Mouse (Mus musculus): ENCODE data around the gene Upf1.

Upf1 gene

DNA sequence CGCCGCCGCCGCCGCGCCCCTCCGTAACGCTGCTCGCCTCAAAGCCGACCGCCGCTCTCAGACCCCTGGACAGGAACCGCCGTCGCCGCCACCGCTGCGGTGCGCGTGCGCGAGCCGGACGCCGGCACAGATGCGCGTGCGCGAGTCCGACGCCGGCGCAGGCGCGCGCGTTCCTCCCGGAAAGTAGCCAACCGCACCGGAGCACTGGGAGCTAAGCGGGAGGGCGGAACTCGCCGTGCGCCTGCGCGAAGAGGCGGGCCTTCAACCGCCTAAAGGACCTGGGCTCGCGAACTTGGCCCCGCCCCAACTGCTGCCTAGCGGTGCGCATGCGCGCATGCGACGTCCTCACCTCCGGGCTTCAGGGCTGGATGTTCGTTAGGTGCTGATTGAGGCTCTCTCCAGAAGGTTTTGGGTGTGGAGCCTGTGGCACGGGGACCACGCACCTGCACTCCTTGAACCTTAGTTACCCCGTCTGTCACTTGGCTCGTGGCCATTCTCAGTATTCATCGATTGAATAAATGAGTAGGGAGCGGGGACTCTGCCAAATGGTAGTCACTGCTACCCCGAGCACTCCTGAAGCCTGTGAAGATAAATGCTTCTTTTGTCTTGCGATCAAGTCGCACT lies at the start of gene Upf1:
Gene Upf1 (minus strand): TSS at position 85 of the 624 bp plus-strand sequence.
- peak; percentile 98 to 99 for DNase-seq (ENCODE audit: low spot score in 2 of 2)

DNA sequence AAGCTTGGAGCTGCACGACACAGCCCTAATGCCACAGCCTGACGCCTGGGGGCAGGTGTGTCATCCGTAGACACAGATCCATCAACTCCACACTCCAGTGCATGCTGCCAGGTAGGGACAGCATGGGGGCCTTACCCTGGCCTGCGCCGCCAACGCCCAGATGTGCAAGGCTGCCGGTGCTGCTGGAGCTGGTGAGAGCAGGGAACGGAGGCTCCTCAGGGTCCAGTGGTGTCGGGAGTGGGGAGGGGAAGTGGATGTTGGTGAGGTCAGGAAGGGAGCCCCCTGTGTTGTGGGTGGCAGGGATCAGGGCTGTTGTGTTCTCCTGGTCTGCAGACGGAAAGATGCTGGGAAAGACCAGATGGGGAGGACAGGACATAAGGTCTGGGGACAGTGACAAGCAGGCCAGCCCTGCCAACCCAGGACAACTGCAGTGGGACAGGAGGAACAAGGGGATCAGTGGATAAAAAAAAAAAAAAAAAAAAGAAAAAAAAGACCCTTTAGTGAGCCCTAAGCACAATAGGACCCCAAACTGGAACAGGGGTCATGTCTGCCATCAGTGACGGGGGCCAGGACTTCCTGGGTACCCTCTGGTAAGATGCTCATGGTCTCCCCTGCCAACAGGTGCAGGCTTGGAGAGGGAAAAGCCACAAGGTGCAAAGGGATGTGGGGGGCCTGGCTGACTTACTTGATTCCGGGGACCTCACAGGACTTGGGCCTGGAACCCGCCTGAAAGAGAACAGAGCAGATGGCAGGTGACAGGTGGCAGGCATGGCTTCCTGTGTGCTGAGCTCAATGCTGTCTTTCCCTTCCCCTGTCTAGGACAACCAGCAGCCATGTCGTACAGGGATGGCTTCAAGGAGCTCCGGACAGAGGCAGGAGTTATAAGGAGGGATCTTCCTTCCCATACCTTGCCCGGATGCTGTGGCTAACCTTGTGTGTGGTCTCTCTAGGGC lies 44.8 kb upstream of the Upf1 start:
- DNase-seq (ENCODE audit: low spot score in 2 of 2): no peak

GRCm38 (mm10) chr8:70396184-70396583 lies 43.1 kb upstream of the Upf1 start:
- no peak for DNase-seq (ENCODE audit: low spot score in 2 of 2)

DNA sequence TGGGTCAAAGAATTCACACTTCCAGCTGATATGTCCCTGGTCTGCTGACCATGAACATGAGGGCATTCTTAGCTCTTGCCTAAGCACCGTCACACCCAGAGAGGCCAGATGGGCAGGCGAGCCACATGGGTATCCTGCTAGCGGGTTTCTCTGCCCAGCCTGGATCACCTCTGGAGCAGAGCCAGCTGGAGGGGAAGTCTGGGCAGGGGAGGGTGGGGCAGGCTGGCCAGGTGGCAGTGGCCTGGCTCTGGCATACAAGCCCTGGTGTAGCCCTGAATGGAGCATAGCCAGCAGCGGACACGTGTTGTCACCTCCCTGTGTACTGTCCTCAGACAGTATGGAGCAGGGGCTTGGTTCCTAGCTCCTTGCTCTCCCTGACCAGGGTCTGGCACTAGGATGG lies 42.6 kb upstream of the Upf1 start:
- no peak for DNase-seq (ENCODE audit: low spot score in 2 of 2)

GRCm38 (mm10) chr8:70394269-70394998 lies 41.4 kb upstream of the Upf1 start:
- no peak for DNase-seq (ENCODE audit: low spot score in 2 of 2)

DNA sequence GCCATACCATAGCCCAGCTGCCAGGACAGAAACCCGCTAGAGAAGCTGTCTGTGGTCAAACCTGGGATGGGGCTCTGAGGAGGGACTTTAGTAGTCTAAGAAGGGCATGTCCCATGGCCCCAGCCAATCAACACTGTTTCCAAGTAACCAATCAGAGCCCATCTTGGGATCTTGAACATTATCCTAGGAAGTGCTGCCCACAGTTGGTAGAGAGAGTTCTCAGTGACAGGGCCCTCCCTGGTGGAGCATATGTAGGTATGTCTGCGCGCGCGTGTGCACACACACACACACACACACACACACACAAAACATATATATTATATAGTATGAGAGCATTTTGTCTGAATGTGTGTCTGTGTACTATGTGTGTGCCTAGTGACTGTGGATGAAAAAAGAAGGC lies 40.0 kb upstream of the Upf1 start:
- DNase-seq (ENCODE audit: low spot score in 2 of 2): no peak

DNA sequence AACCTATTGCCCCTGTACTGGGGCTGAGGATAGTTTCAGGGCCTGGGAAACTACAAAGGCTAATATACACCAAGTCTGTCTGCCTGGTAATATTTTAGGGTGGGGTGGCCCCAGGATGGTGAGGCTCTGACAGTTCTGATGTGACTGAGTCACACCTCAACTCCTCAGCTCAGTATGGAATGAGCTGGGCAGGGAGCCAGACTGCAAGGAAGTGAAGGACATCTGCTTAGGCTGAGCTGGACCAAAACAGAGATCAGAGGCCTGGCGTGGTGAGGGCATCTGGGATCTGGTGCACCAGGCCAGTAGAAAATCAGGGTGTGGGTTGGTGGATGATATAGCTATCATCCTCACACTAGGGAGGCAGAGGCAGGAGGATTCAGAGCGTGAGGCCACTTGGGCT lies 36.6 kb upstream of the Upf1 start:
- no peak for DNase-seq (ENCODE audit: low spot score in 2 of 2)

DNA sequence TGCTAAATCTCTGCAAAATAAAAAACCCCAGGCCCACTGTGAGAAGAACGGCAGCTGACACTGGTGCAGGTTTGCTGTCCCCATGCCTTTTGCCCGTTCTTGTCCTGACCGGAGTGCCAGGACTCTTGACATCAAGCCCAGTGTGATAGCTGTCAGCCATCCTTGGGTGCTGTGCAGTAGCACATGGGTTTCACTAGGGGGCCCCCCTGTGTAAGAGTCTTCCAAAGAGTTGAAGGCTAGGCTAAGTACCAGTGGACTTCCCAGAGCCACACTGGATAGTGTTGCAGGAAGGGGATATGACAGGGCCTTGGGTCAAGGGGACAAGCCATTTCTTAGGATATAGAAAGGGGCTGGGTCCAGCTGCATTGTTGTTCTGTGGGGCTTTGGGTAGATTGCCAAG lies 30.2 kb upstream of the Upf1 start:
- DNase-seq (ENCODE audit: low spot score in 2 of 2): peak; percentile 55 to 72

- DNase-seq (ENCODE audit: low spot score in 2 of 2): no peak
These were observed 27.0 kb upstream of the Upf1 start for GRCm38 (mm10) chr8:70380069-70380468.

- no peak for DNase-seq (ENCODE audit: low spot score in 2 of 2)
These were observed 24.0 kb upstream of the Upf1 start for GRCm38 (mm10) chr8:70377049-70377448.

DNA sequence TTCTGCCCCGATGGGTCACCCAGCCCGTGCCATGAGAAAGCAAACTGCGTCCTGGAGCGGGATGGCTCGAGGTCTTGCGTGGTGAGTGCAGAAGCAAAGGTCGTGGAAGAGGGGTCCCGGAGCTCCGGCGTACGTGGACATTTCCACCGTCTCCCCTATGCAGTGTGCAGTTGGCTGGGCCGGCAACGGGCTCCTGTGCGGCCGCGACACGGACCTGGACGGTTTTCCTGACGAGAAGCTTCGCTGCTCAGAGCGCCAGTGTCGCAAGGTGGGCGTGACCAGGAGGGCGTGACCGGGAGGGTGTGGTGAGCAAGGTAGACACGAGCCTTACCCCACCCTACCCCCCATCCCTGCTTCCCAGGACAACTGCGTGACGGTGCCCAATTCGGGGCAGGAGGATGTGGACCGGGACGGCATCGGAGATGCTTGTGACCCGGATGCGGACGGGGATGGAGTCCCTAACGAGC lies 23.2 kb upstream of the Upf1 start:
- no peak for DNase-seq (ENCODE audit: low spot score in 2 of 2)

DNA sequence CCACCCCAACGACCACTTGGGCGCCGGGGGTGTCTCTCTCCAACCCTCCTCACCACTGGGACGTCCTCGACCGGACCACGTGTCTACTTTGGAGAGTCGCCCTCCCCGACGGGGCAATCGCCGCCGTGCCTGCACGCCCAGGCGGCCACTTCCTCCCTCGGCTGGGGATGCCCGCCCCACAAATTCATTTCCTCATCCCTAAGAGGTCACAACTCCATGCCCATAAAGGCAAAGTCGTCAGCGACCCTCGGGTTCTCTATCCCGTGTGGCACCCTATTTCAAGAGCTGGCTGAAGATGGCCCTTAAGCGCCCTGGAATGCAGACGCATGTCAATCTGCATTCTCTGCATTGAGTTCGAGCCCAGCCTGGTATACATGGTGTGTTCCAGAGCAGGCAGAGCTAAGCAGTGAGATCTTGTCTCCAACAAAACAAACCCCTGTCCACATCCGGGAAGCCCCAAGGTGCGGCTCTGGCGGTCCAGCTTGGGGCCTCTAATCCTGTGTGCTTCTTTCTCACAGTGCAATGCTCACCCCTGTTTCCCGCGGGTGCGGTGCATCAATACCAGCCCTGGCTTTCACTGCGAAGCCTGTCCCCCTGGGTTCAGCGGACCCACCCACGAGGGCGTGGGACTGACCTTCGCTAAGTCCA lies 22.3 kb upstream of the Upf1 start:
- no peak for DNase-seq (ENCODE audit: low spot score in 2 of 2)

DNA sequence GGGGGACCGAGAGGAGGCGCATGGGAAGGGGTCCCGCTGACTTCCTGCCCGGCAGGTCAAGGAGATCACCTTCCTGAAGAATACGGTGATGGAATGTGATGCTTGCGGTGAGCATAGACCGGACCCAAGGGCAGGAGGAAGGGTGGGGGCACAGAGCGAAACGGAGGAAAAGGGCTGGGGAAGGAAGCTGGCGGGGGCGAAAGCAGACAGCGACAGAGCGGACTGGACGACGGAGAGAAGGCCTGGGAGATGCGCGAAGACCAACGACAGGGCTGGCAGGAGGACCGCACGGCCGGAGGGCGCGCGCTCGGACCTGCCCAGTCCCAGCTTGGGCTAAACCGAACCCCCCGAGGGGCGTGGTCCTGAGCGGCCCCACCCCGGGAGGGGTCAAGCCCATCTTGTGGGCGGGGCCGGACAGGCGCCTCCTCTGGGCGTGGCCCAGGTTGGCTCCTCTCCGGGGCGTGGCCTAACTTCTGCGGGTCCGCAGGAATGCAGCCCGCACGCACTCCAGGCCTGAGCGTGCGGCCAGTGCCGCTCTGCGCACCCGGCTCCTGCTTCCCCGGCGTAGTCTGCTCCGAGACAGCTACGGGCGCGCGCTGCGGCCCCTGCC lies 21.3 kb upstream of the Upf1 start:
- DNase-seq (ENCODE audit: low spot score in 2 of 2): peak; percentile 77 to 79

DNA sequence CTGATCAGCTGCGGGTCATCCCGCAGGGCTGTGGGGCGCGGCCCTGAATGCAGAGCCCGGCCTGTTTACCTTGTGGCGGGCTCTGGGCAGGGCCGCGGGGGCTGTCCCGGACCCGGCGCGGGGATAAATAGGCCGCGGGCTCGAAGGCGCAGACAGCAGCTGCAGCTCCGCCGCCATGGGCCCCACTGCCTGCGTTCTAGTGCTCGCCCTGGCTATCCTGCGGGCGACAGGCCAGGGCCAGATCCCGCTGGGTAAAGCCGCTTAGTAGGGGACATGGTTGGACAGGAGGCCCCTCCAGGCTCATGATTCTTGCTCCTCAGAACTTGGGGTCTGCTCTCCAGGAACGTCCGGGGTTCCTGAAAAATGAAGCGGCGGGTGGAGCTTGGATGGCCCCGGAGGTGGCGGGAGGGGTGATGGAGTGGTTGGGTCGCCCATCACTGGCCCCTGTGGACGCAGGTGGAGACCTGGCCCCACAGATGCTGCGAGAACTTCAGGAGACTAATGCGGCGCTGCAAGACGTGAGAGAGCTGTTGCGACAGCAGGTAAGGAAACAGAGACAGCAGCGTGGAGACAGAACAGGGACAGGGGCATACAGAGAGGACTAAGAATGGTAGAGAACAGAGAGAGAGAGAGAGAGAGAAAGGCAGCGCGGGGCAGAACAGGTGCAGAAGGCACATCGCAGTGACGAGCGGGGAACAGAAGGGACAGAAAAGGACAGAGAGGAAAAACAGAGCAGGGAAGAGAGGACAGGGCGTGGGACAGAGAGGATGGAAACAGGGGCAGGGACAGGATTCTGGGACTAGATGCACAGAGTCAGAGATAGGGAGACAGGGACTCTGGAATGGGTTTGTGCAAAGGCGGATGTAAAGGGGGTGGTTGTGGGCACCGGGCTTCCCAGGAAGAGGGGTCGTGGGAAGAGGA lies 20.6 kb upstream of the Upf1 start, which contains the start of gene Comp:
Gene Comp (plus strand): TSS at position 162 of the 921 bp plus-strand sequence.
- DNase-seq (ENCODE audit: low spot score in 2 of 2): no peak

- no peak for DNase-seq (ENCODE audit: low spot score in 2 of 2)
These were observed 18.9 kb upstream of the Upf1 start for GRCm38 (mm10) chr8:70371951-70372350.

DNA sequence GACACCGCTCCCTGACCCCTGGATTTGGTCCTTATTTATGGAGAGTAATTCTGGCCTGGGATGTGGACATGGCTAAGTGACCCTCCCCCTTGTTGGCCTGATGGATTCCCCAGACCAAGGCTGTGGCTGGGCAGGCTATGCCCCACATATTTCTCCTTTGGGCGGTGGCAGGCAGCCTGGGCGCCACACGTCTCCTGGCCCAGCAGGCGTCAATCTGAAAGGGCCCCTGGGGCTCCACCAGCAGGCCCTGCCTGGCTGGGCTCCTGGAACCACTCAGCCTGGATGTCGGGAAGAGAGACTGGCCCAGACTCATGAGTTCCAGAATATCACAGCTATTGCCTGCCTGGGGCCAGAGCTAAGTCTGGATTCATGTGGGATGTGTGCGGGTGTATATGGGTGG lies 17.4 kb upstream of the Upf1 start:
- no peak for DNase-seq (ENCODE audit: low spot score in 2 of 2)

DNA sequence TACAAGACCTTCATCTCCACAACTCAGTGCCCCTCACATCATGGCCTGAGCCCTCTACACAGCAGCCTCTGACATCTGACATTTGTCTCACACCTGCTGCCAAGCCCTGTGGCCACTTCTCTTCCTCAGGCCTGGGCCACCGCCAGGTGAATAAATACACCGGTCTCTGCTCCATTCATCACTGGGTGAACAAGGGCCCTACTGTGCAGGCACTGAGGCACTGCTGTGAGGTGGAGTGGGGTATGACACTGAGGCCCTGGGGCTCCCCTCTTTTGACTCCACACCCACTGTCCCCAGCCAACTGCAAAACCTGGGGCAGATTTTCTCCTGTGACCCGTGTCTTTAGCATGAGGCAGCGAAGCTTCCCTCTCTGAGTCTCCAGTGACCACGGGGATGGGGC lies 13.5 kb upstream of the Upf1 start:
- no peak for DNase-seq (ENCODE audit: low spot score in 2 of 2)

- peak in 1 of 2 experiments; percentile 44 for DNase-seq (ENCODE audit: low spot score in 2 of 2)
These were observed 11.0 kb upstream of the Upf1 start for GRCm38 (mm10) chr8:70364066-70364465.

DNA sequence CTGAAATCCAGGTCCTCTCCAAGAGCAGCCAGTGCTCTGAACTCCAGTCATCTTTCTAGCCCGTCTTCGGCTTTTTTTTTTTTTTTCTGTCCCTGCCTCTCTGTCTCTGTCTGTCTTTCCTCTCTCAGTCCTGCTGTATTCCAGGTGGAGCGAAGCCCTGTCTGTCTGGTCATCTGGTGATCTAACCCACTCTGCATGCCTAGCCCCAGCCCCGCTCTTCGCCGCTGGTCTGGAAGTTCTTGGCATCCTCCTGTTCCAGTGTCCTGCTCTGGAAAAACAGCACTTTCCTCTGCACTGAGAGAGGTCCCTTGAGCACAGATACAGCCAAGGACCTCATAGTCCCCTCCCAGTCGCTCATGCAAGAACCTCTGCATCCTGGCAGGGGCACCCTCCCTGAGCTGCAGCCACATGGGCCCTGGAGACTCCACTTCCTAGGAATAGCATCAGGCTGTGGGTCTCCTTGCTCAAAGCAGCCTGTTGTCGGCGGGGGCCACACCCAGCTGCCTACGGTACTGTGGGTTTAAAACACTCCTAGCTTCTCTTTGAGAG lies 8.5 kb upstream of the Upf1 start:
- no peak for DNase-seq (ENCODE audit: low spot score in 2 of 2)

DNA sequence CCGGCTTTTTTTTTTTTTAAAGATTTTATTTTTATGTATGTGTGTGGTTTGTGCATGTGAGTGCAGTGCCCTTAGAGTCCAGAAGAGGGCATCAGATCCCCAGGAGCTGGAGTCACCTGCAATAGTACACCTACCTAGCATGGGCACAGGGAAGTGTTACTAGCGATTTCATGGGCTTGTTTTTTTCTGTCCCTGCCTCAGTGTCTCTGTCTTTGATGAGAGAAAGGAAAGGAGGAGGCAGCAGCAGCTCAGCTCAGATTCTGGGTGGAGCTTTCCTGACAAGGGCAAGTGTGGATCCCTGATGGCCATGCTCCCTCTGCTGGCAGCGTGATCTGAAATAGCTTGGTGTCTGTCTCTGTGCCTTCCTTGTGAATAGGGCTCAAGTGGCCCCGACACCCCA lies 7.7 kb upstream of the Upf1 start:
- no peak for DNase-seq (ENCODE audit: low spot score in 2 of 2)

Measured in urinary bladder, postnatal 36 days (tissue).